Comparison of ENCODE assay signal across 27 mouse cellular contexts in genomic region chr14:74879480-74879879, GRCm38 (mm10).
DNase-seq lines count a peak whose midpoint lies in the region; TF ChIP-seq lines count a peak whose summit lies in the region.
"Had no signal": no experiment of that assay in that cellular context is flagged by ENCODE, and none has a peak within 500 bp of the region (broad histone marks: within the 10 kb centered on the region; RNA-seq: fewer than 3 reads in every experiment).

No protein-coding gene starts in this region.

- TF ChIP-seq CTCF in gastrocnemius, adult 2 months (IDR thresholded peaks at IDR 0.05) = no peak

- intact Hi-C loops in gastrocnemius, adult 2 months (cut with DNase I) = no loop called here

- no peak overlapping the region for H3K27ac ChIP-seq in gastrocnemius, adult 2 months
- H3K27ac ChIP-seq: embryonic facial prominence, embryonic 10.5 days; embryonic facial prominence, embryonic 13.5 days; forebrain, embryonic 12.5 days; forebrain, embryonic 15.5 days; heart, embryonic 15.5 days; hindbrain, embryonic 10.5 days; hindbrain, embryonic 14.5 days; hindbrain, postnatal 0 days had no signal

- no peak overlapping the region for H3K4me3 ChIP-seq in gastrocnemius, adult 2 months
- H3K4me3 ChIP-seq: embryonic facial prominence, embryonic 10.5 days; embryonic facial prominence, embryonic 13.5 days; erythroblast, embryonic 14.5 days; forebrain, embryonic 12.5 days; forebrain, embryonic 15.5 days; heart, embryonic 12.5 days; heart, embryonic 15.5 days; hindbrain, embryonic 10.5 days had no signal

- peak; percentile 37 for DNase-seq in adrenal gland, postnatal 14 days
- no peak for DNase-seq in adrenal gland, postnatal 36 days
- peak; percentile 54 for DNase-seq in gastrocnemius, adult 2 months
- no peak for DNase-seq in gastrocnemius, postnatal 4 days (ENCODE audit: low spot score in 2 of 2)
- DNase-seq in brain, adult 2 months (ENCODE audit: low read depth, low spot score) = peak; percentile 49
- peak; percentile 36 for DNase-seq in skeletal muscle tissue, adult 2 months (ENCODE audit: low read depth, low spot score)
- DNase-seq in embryo, embryonic 11 days = no peak
- no peak for DNase-seq in embryo, embryonic 10 days (ENCODE audit: low spot score)
- DNase-seq: adrenal gland, adult 2 months; adrenal gland, postnatal 25 days; cerebellum, adult 11 months; cerebellum, adult 2 months; cerebellum, postnatal 10 days; gastrocnemius, postnatal 25 days; heart, postnatal 10 days; heart, postnatal 36 days; kidney, adult 2 months had no signal

Comparison
In these comparisons a context has a peak if more than half of its experiments do, and no peak if none do; other contexts are left out.
1. DNase-seq: peak in adrenal gland, postnatal 14 days (single experiment), gastrocnemius, adult 2 months (single experiment), brain, adult 2 months (single experiment) and skeletal muscle tissue, adult 2 months (single experiment); none in adrenal gland, postnatal 36 days (0 of 2), gastrocnemius, postnatal 4 days (0 of 2), embryo, embryonic 11 days (single experiment) and embryo, embryonic 10 days (single experiment).